Mouse (Mus musculus) R1 (cell line): ENCODE measurements around the gene Sytl2.

Source experiments
- DNase-seq: peaks from one replicate; pipeline ENCODE4 v3.0.0-alpha.2; 2018; ENCODE audit warnings: low read depth, low spot score

Sytl2 gene

GRCm38 (mm10) chr7:90301942-90302646, at the start of gene Sytl2:
Gene Sytl2 (plus strand): TSS chr7:90302252.
- DNase-seq, result peak; percentile 46

DNA sequence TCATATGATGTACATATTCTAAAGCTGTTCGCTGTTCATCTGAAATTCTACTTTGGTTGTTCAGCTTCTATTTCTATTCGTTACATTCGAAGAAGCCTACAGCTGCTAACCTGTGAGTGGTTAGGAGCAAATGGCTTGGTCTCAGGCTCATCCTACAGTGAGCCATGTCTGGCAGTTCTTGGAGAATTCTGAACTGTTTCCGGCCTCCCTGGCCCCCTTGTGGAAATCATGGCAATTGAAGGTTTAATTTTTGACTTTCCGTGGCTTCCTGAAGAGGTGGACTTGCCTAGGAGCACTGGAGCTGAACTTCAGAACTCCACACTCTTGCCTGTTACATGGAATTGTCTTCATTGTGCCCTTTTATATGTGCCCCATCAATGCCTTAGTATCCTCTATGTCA, 49.1 kb upstream of the Sytl2 start:
- DNase-seq, result peak; percentile 48

DNA sequence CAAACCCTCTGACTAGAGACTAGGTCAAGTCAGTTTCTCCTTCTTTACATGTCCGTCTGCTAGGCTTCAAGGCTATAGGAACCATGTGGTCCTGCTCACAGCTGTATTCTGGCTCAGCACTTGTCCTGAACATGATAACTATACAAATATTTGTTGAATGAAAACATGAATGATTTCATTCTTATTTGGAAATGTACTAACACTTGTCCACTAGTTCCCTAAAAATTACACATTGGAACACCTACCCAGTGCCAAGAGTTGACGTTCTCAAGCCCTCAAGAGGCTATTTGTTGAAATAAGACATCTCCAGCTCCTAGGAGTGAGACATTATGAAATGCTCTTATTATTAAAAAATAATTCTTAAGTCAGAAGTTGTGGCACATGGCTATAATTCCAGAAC, 43.4 kb upstream of the Sytl2 start:
- DNase-seq, result no peak

DNA sequence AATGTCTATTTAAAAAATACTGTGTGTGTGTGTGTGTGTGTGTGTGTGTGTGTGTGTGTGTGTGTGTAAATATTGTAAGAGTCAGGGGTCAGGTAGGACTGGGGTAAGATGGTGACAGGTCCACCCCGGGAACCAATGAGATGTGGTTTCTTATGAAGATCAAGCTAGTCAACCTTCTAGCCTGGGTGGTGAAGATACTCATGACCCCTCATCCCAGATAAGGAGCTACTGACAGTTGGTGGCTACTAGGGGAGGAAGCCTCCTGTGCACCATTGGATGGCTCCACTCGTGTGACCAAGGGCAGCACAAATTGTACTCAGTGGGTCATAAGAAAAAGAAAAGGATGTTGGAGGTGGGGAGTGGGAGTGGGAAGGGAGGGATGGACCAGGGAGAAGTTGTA, 42.2 kb upstream of the Sytl2 start:
- DNase-seq, result no peak

- DNase-seq, result no peak
Observed at GRCm38 (mm10) chr7:90261902-90262599, 40.0 kb upstream of the Sytl2 start.

DNA sequence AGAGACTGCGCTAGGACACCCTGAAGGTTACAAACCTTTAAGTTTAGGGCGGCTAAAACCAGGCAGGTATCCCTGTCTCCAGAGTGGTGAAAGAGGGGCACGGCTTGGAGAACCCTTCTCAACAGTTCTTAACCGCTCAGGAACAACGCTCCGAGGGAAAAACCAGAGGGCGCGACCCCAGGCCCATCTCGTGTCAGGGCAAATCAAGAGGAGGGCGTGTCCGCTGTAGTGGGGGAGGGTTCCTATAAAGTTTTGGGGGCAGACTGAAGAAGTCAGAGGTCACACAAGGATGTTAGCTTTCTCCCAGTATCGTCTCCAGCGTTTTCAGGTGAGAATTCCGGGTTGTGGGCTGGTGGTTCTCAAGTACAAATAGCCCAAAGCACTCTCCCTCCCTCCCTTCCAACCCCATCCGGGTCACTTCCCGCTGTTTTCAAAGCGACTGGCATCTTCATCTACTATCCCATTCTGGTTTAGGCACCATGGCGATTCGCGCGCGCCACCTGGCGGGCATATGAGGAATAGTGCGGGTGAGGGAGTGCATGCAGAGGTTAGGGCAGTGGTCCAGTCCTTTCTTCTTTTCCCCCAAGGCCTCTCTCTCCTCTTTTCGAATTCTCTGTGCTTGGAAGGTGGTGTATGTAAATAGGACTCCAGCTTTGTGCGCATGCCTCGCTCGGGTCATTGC, 36.6 kb upstream of the Sytl2 start, which contains the start of gene Ccdc83:
TSS of gene Ccdc83 (minus strand) at position 489 of the 682 bp plus-strand sequence.
- peak; percentile 89 for DNase-seq

DNA sequence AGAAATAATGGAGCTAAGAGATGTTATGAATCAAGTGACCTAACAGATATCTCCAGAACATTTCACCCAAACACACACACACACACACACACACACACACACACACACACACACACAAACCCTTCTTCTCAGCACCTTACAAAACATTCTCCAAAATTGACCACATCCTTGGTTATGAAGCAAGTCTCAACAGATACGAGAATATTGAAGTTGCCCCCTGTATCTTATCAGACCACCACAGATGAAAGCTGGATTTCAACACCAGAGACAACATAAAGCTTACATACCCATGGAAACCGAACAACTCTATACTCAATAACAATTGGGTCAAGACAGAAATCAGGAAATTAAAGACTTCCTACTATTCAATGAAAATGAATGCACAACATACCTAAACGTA, 31.9 kb upstream of the Sytl2 start:
- DNase-seq, result no peak

GRCm38 (mm10) chr7:90274561-90275100, 27.4 kb upstream of the Sytl2 start:
- DNase-seq, result no peak

- no peak for DNase-seq
Observed at GRCm38 (mm10) chr7:90277246-90277645, 24.8 kb upstream of the Sytl2 start.

DNA sequence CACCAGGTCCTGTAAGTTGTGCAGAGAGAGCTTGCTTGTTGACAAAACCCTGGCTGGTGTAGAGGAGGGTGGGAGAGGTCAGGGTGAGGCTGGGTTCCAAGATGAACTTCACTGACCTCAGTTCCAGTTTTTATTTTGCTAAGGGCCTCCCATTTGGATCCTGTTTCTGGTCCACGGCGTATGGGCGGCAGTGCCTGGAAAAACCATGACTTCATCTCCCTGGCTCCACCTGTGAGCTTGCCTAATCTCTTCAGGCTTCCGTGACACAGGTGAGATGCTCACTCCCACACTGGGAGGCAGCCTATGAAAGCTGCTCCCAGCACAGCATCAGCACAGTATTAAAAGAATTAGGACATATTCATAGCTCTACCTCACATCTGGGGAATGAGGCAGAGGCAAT, 24.3 kb upstream of the Sytl2 start:
- no peak for DNase-seq

- no peak for DNase-seq
Observed at GRCm38 (mm10) chr7:90279136-90279535, 22.9 kb upstream of the Sytl2 start.

DNA sequence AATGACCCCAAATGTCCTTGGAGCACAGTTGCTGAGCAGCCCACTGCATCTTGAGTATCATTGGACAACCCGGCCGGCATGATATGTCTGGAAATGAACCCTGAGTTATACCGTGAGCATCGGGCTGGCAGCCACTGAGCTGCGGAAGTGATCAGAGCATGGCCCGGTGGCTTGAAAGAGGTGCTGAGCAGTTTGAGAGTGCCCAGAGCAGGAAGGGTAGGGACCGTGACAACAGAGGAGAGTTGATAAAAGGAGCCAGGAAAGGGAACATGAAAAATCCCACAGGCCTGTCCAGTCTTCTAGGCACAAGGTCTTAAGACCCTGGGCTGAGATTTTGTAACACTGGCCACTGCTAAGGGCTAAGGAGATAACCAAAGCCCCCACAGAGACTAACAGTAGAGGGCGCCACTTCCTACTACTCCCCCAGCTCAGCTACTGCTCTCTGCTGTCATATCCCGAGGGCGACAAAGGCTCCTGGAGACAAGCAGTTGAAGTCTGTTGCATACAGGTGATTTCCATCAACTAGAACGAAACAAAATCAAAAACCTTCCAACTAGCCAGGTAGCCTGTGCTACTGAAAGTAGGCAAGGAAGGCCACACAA, 21.7 kb upstream of the Sytl2 start:
- DNase-seq, result peak; percentile 42

DNA sequence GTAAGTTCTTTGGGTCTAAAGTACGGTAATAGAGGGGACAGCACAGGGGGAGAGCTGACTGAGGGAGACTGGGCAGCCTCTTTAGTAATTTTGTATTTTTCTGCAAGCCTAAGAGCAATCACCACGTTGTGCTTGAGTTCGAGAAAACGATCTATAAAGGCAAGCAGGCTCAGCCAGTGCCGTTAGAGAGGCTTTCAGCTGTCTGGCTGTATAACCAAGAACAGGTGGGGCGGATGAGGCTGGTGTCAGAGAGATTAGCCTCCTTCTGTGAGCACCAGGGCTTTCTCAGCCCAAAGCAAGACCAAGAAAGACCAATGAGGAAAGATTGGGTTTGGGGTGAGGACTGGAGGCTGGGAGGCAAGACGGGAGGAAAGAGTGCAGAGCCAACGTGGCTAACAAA, 21.2 kb upstream of the Sytl2 start:
- DNase-seq, result no peak

- no peak for DNase-seq
Observed at GRCm38 (mm10) chr7:90281759-90282546, 20.1 kb upstream of the Sytl2 start.

- no peak for DNase-seq
Observed at GRCm38 (mm10) chr7:90282786-90283185, 19.3 kb upstream of the Sytl2 start.

- DNase-seq, result no peak
Observed at GRCm38 (mm10) chr7:90284793-90285192, 17.3 kb upstream of the Sytl2 start.

- DNase-seq, result no peak
Observed at GRCm38 (mm10) chr7:90291885-90292284, 10.2 kb upstream of the Sytl2 start.

DNA sequence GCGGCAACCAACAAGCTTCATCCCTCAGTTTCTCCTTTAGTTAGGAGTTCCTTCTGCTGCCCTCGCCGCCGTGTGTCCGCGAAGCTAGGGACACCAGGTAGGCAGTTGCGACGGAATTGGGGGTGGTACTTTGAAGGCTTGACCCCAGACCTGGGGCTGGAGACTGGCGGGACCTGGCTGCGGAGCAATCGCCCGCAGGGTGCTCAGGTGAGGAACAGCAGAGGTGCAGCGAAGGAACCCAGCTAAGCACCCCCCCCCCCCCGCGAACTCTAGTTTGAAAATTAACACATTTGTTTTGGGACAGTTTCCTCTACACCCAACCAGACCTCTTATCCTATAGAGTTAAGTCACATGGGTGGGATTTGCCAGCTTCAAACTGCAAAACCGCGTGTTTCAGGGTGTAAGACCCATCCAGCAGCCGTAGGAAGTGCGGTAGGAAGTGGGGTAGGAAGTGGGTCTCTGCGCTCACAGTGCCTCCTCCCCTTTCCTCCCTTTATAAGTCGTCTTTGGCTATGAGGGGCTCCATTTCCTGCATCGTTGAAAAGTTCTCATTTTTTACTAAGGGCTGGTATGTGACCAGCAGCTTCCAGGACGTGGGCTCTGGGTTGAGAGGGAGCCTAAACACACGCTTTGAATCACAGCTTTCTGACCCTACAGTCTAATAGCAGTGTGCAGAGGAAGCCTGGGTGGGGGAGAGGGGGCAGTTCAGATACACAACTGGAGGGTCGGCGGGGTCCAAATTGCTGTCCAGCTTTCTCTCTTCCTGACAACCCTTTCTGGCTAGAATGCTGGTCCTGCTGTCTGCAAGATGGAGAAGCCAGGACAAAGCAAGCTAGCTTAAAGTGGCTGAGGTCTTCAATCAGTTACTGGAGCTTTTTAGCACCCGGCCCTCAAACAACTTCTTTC, 848 bp downstream of the Sytl2 start:
- peak; percentile 18 for DNase-seq

- no peak for DNase-seq
Observed at GRCm38 (mm10) chr7:90306079-90306478, 4.0 kb downstream of the Sytl2 start.

DNA sequence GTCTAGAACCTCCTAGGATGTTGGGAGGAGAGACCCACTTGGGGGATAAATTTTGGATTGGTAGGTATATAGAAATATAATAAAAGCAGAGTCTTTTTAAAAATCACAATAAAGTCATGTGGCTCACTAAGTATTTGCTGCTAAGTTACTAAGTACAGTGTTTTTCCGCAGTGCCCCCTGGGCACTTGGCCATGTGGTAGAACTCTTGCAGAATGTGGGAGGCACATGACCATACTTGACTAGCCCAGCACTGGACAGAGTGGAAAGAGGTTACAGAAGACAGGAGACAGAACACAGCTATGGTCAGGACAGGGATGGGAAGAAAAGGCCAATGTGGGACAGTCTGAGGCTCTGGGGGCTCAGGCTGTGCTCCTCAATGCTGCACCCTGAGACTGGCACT, 4.9 kb downstream of the Sytl2 start:
- DNase-seq, result no peak
